Mouse (Mus musculus) layer of hippocampus, adult 8-10 months (tissue): ENCODE data around the gene Cldn20. TPM values are rescaled to one million over a fixed set of nuclear protein-coding genes. Genes with fewer than 3 reads are reported as not detected.

Experiments
- DNase-seq, 2 experiments: peaks; one replicate each; pipeline ENCODE4 v3.0.0; 2022; ENCODE audit warnings: low spot score in 2 of 2
- total RNA-seq, 4 experiments: library from RNA; stranded (reverse); gene quantifications; 2 replicates each; pipeline ENCODE4 v1.2.4; 2022

Gene Cldn20
- total RNA-seq, 4 experiments from 2014 or later, result not detected

DNA sequence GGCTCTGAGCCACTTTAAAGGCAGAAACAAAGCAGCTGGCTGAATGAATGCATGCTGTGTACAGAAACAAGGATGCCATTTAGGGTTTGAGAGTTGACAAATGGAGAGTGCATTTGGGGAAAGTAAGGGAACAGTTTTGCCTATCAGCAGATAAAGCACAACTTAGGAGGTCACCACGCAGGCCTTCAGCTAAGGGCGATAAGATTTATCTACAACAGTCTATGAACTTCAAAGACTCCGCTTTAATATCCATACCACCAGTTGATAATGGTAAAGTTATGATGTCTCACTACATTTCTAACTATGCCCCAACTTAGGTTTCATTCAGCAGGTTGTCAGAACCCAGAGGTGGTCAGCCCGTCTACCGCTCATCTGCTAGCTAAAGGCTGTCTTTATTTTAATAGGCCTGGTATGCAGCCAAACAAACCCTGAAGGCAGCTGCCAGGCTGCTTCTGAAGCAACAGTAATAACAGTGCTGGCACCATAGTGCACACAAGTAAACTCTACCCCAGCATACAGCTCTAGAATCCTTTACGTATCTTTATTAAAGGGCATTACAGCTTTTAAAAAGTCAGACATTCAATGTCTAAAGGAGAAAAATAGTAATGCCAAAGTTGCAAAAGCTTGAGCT is 4.4 kb upstream of the Cldn20 start:
- DNase-seq, result no peak

DNA sequence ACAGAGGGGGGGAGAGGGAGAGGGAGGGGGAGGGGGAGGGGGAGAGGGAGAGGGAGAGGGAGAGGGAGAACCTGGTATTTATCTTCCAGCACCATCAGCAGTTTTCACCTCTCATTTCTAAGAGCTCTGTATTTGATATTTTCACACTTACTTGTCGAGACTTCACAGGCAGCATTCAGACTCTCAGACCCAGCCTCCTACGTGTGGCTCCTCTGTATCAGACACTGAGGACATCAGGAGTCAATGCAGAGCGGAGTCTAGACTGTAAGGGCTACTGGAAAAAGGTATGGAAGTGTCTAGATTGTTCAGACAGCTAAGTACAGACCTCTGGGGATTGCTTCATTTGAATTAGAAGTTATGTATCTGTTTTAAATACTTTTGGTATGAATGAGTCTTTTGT is 2.8 kb upstream of the Cldn20 start:
- no peak for DNase-seq

DNA sequence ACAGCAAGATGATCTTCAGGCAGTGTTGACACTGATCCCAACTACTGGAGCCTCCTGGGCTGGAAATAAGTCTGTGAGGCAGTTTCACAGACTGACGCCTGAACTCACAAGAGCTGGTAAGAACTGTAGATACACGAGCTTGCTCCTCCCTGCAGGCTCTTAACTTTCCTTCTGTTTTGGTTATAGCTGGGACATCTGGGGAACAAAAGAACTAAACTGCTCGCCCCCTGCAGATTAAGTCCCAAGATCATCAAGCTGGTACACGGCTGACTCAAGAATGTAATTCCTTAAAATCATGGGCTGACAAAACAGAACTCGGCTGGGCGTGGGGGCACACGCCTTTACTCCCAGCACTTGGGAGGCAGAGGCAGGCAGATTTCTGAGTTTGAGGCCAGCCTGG is 1.8 kb upstream of the Cldn20 start:
- no peak for DNase-seq

DNA sequence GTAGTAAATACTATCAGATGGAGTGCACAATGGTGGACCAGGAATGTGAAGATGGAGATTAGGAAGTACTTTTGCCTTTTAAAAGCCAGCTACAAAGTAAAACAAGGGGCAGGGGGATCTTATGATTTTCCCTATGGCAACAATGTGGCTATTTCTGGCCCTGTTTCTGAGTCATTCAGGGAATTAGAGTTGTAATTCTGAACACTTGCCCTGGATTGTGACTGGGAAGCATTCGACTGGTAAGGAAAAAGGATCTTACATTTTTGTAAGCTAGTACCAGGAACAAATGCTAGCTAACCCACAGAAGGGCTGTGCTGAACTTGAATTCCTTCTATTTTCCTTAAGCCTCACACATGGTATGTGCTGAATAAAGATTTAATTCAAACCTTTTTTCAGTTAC is 713 bp upstream of the Cldn20 start:
- no peak for DNase-seq

DNA sequence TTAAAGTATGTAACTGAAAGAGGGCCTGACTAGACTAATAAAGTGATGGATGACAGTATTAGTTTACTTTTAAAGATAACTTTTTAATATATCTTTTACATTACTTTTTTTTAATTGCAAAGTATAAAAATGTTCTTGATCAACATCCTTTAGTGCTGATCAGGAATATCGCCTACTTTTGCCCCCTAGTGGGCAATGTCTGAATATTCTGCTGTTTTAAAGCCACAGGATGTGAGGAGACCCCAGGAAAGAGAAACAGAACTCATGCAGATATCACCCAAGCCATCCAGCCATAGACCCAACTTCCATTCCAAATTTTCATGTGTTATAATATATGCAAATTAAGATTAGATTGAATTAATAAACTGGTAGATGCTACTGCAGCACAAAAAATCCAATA is 1.1 kb downstream of the Cldn20 start:
- DNase-seq, result no peak

DNA sequence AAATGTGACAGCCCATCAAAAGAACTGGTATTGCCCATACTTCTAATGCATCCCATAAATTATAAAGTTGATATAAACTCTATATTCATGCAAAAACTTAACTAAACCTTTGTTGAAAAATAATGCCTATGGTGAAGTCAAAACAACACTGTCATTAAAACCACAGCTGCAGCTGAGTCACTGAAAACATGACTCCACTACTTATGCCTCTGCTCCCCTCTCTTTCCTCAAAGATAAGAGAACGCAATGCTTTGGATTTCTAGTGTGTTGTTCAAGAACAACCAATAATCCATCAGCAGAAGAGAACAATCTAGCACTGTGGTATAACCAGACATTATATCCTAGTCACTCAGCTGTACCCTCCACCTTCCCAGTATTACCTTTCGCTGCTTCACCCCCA is 8.0 kb downstream of the Cldn20 start:
- no peak for DNase-seq

DNA sequence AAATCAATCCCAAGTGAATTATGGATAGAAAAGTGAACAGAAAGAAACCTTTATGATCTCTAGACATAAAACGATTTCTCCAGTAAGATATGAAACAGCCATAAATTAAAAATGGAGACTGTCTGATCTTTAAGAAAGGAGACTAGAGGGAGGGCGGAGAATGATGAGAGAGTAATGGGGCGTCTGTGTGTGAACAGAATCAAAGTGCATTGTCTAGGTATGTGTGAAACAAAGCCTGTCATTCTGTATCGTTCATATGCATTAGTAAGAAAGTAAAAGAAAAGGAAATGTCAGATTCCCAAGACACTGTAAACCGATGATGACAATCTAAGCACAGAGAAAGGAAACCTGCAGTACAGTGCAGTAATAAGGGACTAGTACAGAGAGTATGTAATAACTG is 8.7 kb downstream of the Cldn20 start:
- DNase-seq, result no peak

DNA sequence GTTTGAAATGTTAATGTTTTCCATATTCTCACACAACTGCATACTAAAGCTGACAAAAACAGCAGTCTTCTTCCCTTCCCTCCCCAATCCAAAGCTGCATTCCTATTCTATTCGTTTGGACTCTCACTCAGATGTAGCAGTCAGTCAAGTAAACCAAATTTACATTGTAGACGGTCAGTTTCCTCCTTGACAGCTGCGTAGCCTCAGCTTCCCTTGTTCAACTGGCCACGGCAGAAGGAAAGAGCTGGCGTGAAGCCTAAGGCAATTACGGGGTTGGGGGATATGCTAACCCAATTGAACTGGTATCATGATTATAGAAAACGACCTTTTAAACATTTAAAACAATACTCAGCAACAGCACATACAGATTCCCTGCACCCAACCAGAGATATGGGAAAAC is 15.4 kb downstream of the Cldn20 start:
- no peak for DNase-seq

DNA sequence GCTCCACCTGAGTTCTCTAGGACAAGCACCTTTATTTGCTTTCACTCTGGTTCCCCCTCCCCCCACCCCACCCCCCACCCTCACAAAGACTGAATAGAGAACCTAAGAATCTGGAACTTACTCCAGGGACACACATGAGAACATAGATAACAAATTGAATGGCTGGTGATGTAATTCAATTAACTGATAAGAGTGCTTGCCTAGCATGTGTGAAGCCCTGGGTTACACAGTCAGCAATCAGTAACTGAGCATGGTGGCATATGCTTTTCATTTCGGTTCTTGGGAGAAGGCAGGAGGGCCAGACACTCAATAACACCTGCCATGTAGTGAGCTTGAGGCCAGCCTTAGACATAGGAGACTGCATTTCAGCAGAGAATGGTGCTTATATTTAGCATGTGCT is 23.9 kb downstream of the Cldn20 start:
- no peak for DNase-seq

DNA sequence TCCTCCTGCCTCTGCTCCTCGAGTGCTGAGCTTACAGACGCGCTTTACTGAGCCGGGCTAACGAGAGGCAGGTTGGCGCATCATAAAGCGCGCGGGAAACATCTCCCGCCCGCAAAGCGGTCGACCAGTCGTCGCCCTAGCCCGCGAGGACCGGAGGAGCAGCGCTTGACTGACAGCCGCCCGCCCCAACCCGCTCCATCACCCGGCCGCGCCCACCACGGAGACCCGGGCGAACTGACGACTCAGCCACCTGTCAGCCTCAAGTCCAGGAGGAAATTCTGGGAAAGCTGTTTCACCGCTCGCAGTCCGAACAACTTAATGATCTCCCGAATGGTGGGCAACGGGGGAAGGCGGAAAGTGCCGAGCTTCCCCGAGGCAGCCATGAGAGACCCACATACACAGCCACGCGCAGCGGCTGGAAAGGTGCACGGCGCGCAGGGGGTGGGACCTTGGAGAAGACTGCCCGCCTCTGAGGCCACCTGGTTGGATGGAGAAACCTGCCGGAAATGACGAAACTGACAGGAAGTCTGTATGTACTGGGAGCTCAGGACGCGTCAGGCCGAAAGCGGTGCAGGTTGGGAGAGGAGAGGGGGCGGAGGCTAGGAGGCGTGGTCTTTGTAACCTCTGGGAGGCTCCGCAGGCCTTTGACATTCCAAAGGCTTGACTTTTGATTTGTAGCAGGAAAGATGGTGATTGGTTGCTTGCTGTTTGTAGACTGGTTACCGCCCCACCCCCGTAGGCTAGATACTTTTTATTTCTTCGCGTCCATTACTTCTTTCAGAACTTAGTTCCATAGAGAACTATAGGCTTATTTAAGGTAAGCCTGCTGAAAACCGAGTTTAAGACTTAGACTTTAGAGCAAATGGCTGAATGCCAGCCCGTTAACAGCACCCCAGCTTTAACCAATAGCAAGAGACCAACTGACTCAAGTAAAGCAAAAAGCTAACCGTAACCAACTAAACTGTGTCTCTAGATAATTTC is 25.3 kb downstream of the Cldn20 start, which contains the start of gene Tfb1m:
Tfb1m (minus strand) TSS at position 451 of the 981 bp plus-strand sequence.
- peak; percentile 97 to 98 for DNase-seq

DNA sequence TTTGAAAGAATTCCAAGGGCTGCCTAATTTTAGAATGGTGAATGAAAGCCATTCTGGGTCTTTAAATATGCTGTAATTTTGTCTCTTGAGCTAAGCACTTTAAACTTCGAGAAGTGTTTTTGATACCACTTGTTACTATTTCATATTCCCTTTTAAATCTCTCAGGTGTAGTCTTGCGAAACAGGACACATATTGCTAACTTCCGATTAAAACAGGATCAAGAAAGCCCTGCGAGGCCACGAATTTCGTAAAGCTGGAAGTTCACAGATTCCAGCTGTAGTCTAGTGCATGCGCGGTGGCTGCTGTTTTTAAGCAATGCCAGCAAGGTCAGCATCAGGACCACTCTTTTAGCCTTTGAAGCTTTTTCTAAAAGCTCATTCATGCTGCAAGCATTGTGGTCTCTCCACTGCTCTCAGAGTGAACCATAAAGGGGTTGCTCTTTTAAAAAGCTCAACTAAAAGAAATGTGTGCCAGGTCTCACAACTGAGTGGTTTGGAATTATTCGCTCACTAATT is 26.1 kb downstream of the Cldn20 start:
- DNase-seq, result no peak

DNA sequence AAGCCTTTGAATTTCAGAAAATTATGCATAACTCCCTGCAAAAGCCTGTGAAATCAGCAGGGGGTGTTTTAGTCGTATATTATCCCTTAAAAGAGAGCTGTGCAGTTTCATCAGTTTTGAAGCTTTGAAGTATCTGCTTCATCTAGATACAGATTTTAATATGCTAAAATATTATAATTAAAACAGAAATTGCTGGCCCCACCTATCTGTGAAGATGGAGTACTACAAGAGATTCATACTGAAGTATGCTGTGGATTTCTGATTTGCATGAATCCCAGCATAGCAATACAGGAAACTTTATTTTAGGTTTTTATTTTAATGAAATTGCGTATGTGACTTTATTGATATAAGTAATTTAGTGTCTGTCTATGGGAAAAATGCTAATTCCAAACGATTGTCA is 28.2 kb downstream of the Cldn20 start:
- DNase-seq, result no peak

DNA sequence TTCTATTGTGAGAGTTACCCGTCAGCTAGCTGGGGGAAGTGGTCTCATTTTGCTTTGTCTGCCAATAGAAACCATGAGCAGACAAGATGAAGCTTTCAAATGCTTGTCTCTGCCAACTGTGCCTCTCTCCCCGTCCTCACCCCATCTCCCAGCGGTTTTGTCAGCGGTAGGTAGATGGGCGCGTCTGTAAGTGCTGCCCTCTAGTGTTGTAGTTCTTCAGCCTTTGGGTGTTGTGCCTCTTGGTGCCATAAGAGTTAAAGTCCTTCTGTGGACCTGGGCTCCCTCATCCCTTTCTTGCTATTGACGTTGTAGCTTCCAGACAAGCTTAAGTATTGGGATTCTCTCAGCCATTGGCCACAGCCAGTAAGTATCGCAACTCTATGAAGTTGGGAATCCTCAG is 30.1 kb downstream of the Cldn20 start:
- DNase-seq, result no peak

DNA sequence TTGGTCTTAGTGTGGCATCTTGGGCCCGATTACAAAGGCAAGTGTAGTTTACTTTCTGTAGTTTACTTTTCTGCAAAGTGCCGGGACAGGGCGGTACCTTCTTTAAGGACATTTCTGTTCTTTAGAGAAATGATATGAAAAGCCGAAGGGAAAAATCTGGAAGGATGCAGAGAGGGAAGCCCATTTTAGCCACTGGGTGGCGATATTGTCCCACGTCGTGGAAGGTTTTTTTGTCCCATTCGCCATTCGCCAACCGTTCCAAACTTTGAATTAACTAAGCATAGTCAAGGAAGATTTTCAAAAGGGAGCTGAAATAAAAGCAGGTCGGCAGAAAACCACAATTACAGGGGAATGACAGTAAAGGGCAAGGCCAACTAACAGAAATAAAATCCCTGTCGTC is 38.5 kb downstream of the Cldn20 start:
- DNase-seq, result peak; percentile 29 to 80

Other genes starting within 250 kb of the Cldn20 start
- gene Tiam2, start 206.0 kb upstream of the Cldn20 start, total RNA-seq, result 10 to 100 TPM; 29.3 to 36.2 (median 33.9) TPM
- 1 to 10 TPM; 4.7 to 5.8 (median 5.3) TPM for gene Tfb1m, start 25.2 kb downstream of the Cldn20 start, total RNA-seq
- not detected for gene Nox3, start 163.7 kb downstream of the Cldn20 start, total RNA-seq